Mouse (Mus musculus) spleen, adult 2 months (tissue): ENCODE measurements around the gene Bptf. TPM values are rescaled to one million over a fixed set of nuclear protein-coding genes. Genes with fewer than 3 reads are reported as not detected.
A peak's percentile ranks its signal among the peaks of the same experiment; 100 is the strongest.

ENCODE experiments used
- DNase-seq, 2 experiments: peaks; one replicate each; pipeline versions ENCODE4 v3.0.0 to v3.0.0-alpha.2; 2012 to 2021; ENCODE audit warnings: low spot score in 2 of 2, low read depth in 1 of 2
- H3K27ac ChIP-seq: fragments of 200-500 bp; 2 replicates; pipeline ENCODE4 v1.5.1; 2012; ENCODE audit warnings: low read length, inconsistent platforms; ENCODE audit not compliant: insufficient read depth
- H3K27me3 ChIP-seq: fragments of 200-500 bp; 2 replicates; pipeline ENCODE4 v1.6.1; 2012; ENCODE audit warnings: mild to moderate bottlenecking, moderate library complexity, low read length, inconsistent platforms; ENCODE audit not compliant: control insufficient read depth, insufficient read depth
- H3K36me3 ChIP-seq: fragments of 200-500 bp; 2 replicates; pipeline ENCODE4 v1.6.1; 2012; ENCODE audit warnings: mild to moderate bottlenecking, low read length, inconsistent platforms; ENCODE audit not compliant: control insufficient read depth, insufficient read depth
- H3K4me1 ChIP-seq: fragments of 200-500 bp; 2 replicates; pipeline ENCODE4 v1.6.1; 2011; ENCODE audit warnings: inconsistent platforms; ENCODE audit not compliant: control insufficient read depth, insufficient read depth, insufficient read length
- H3K4me3 ChIP-seq: fragments of 200-500 bp; 2 replicates; pipeline ENCODE4 v1.5.1; 2011; ENCODE audit warnings: mild to moderate bottlenecking, inconsistent platforms; ENCODE audit not compliant: insufficient read depth, insufficient read length; ENCODE audit errors: extremely low read depth
- CTCF ChIP-seq: fragments of 200-500 bp; IDR thresholded peaks from 2 replicates; pipeline ENCODE4 v1.5.1; 2011; ENCODE audit warnings: mild to moderate bottlenecking, inconsistent platforms; ENCODE audit not compliant: insufficient read depth, insufficient read length, insufficient replicate concordance; ENCODE audit errors: extremely low read depth
- POLR2A ChIP-seq: fragments of 200-500 bp; IDR thresholded peaks from 2 replicates; pipeline ENCODE4 v1.6.1; 2011; ENCODE audit warnings: low read depth, low read length, inconsistent platforms
- WGBS: fragments of 180-500 bp; shearing (Covaris S2); methylation state at CpG from one replicate; pipeline ENCODE4 v1.1.7; 2018; 5-methylcytosine and 5-hydroxymethylcytosine counted together
- polyA plus RNA-seq: library from polyadenylated mRNA; depleted of rRNA; stranded (reverse); fragments of >200 nt; gene quantifications from 2 replicates; pipeline ENCODE4 v1.2.3, GENCODE M21; 2012

Bptf gene
- polyA plus RNA-seq, 1 experiment = 27.3 TPM

- no peak for DNase-seq
- no peak for TF ChIP-seq CTCF
- TF ChIP-seq POLR2A = no peak
- Histone ChIP-seq H3K4me3 (no peak overlapping the region), H3K36me3 (peaks cover 36% of the 10 kb centered on the region), H3K27me3 (no peaks in the 10 kb centered on the region), H3K4me1 (no peaks in the 10 kb centered on the region), H3K27ac (no peak overlapping the region)
- WGBS = 86% methylated on average over 4 of the region's 4 CpGs
Measured at GRCm38 (mm10) chr11:107045546-107045945, 86.4 kb downstream of the Bptf start.

GRCm38 (mm10) chr11:107044321-107044720 is 87.6 kb downstream of the Bptf start:
- no peak for TF ChIP-seq CTCF
- TF ChIP-seq POLR2A = no peak
- DNase-seq = peak; percentile 51 to 71

GRCm38 (mm10) chr11:107043361-107043760 is 88.6 kb downstream of the Bptf start:
- TF ChIP-seq POLR2A (no peak), CTCF (no peak)
- H3K4me3 ChIP-seq = no peak overlapping the region
- no peak overlapping the region for H3K27ac ChIP-seq
- WGBS = 96% methylated on average over 11 of the region's 11 CpGs
- H3K27me3 ChIP-seq = no peaks in the 10 kb centered on the region
- no peak for DNase-seq
- H3K36me3 ChIP-seq = peaks cover 48% of the 10 kb centered on the region
- H3K4me1 ChIP-seq = no peaks in the 10 kb centered on the region

More at GRCm38 (mm10) chr11:107044321-107044720, 87.6 kb downstream of the Bptf start:
- peaks cover 43% of the 10 kb centered on the region for H3K36me3 ChIP-seq
- H3K27me3 ChIP-seq = no peaks in the 10 kb centered on the region
- 26% methylated on average over 5 of the region's 5 CpGs for WGBS
- H3K27ac ChIP-seq = no peak overlapping the region
- H3K4me1 ChIP-seq = no peaks in the 10 kb centered on the region
- no peak overlapping the region for H3K4me3 ChIP-seq

- 95% methylated on average over 3 of the region's 3 CpGs for WGBS
- Histone ChIP-seq H3K4me1 (no peaks in the 10 kb centered on the region), H3K36me3 (peaks cover 39% of the 10 kb centered on the region), H3K27me3 (no peaks in the 10 kb centered on the region), H3K4me3 (no peak overlapping the region), H3K27ac (no peak overlapping the region)
- DNase-seq = no peak
- no peak for TF ChIP-seq POLR2A
- no peak for TF ChIP-seq CTCF
Measured at GRCm38 (mm10) chr11:107041396-107041795, 90.5 kb downstream of the Bptf start.

GRCm38 (mm10) chr11:107039417-107039816 is 92.5 kb downstream of the Bptf start:
- H3K27me3 ChIP-seq = no peaks in the 10 kb centered on the region
- no peak overlapping the region for H3K4me3 ChIP-seq
- DNase-seq = no peak
- no peak for TF ChIP-seq POLR2A
- TF ChIP-seq CTCF = no peak
- H3K36me3 ChIP-seq = peaks cover 31% of the 10 kb centered on the region
- no peaks in the 10 kb centered on the region for H3K4me1 ChIP-seq
- WGBS = 94% methylated on average over 5 of the region's 5 CpGs
- no peak overlapping the region for H3K27ac ChIP-seq

- no peak overlapping the region for H3K4me3 ChIP-seq
- H3K36me3 ChIP-seq = peaks cover 5% of the 10 kb centered on the region; the same call in 1 of the 2 replicates
- H3K4me1 ChIP-seq = no peaks in the 10 kb centered on the region
- no peak overlapping the region for H3K27ac ChIP-seq
- DNase-seq = no peak
- H3K27me3 ChIP-seq = no peaks in the 10 kb centered on the region
- WGBS = 94% methylated on average over 10 of the region's 10 CpGs
- no peak for TF ChIP-seq CTCF
- TF ChIP-seq POLR2A = no peak
Measured at GRCm38 (mm10) chr11:107034085-107034810, 97.7 kb downstream of the Bptf start.

- Histone ChIP-seq H3K36me3 (no peaks in the 10 kb centered on the region), H3K27me3 (no peaks in the 10 kb centered on the region), H3K27ac (no peak overlapping the region), H3K4me3 (no peak overlapping the region), H3K4me1 (peaks cover 2% of the 10 kb centered on the region; the same call in 1 of the 2 replicates)
- WGBS = 72% methylated on average over 7 of the region's 7 CpGs
- TF ChIP-seq POLR2A = no peak
- no peak for TF ChIP-seq CTCF
- no peak for DNase-seq
Measured at GRCm38 (mm10) chr11:107031635-107032034, 100.3 kb downstream of the Bptf start.
